In genomic region chrX:51374670-51375069, GRCm38 (mm10) we compare ENCODE assay signal across 9 mouse cellular contexts.
DNase-seq lines count a peak whose midpoint lies in the region; ATAC-seq lines count a peak whose summit lies in the region.
"Had no signal": no experiment of that assay in that cellular context is flagged by ENCODE, and none has a peak within 500 bp of the region (broad histone marks: within the 10 kb centered on the region; RNA-seq: fewer than 3 reads in every experiment).

No protein-coding gene starts in this region.

- H3K27ac ChIP-seq in heart, embryonic 11.5 days (ENCODE audit: low read depth, low read length) = no peak overlapping the region

- H3K4me2 ChIP-seq in heart, embryonic 11.5 days = no peak overlapping the region

- H3K27me3 ChIP-seq in heart, embryonic 11.5 days (ENCODE audit: control insufficient read depth, insufficient read depth, low read length) = no peaks in the 10 kb centered on the region

- H3K4me3 ChIP-seq in heart, embryonic 11.5 days (ENCODE audit: low read depth, low read length) = no peak overlapping the region
- H3K4me3 ChIP-seq: megakaryocyte, embryonic 14.5 days had no signal

- DNase-seq in heart, adult 18-20 months = peak; percentile 40 to 88
- DNase-seq in adrenal gland, postnatal 25 days = peak; percentile 65
- DNase-seq in fibroblast of lung, adult 2 months (ENCODE audit: low read depth) = peak; percentile 39
- peak; percentile 62 to 71 for DNase-seq in heart, postnatal 36 days
- DNase-seq in left cerebral cortex, adult 18-20 months (ENCODE audit: low spot score in 2 of 2) = peak; percentile 71 to 77
- DNase-seq in neural tube, embryonic 10.5 days (ENCODE audit: extremely low spot score, low spot score) = peak; percentile 59
- DNase-seq in thymus, postnatal 10 days (ENCODE audit: low spot score in 2 of 2) = peak; percentile 16 to 47

- 18% methylated on average over 5 of the region's 5 CpGs for WGBS in heart, embryonic 11.5 days (ENCODE audit: insufficient replicate concordance)

- no peak overlapping the region for H3K9ac ChIP-seq in heart, embryonic 11.5 days (ENCODE audit: low read depth, low read length)

- H3K36me3 ChIP-seq in heart, embryonic 11.5 days (ENCODE audit: control insufficient read depth, insufficient read depth, low read length) = no peaks in the 10 kb centered on the region

- H3K4me1 ChIP-seq in heart, embryonic 11.5 days (ENCODE audit: control insufficient read depth, insufficient read depth, low read length) = no peaks in the 10 kb centered on the region
- H3K4me1 ChIP-seq: megakaryocyte, embryonic 14.5 days had no signal

- H3K9me3 ChIP-seq in heart, embryonic 11.5 days (replicated peaks; ENCODE audit: control insufficient read depth, low read length) = no peaks in the 10 kb centered on the region
- H3K9me3 ChIP-seq: megakaryocyte, embryonic 14.5 days had no signal

- intact Hi-C loops in heart, postnatal 36 days (cut with DNase I) = loop anchor here (2.0 to 5.0 kb wide), 4 partner anchors 204 to 822 kb away; no protein-coding TSS in a partner anchor

- no peak for ATAC-seq in heart, embryonic 11.5 days (replicated peaks; ENCODE audit: insufficient number of reproducible peaks, low FRiP score, low TSS enrichment)
